Mouse (Mus musculus): ENCODE data around the gene Tbc1d2b. TPM values are rescaled to one million over a fixed set of nuclear protein-coding genes. Genes with fewer than 3 reads are reported as not detected.

Gene Tbc1d2b
- polyA plus RNA-seq, 2 experiments = 20.0 to 25.5 TPM

GRCm38 (mm10) chr9:90265322-90266039 is 5.1 kb downstream of the Tbc1d2b start:
- Histone ChIP-seq H3K4me1 (ENCODE audit: control insufficient read depth, insufficient read depth, low read length) (peaks cover 19% of the 10 kb centered on the region), H3K9ac (ENCODE audit: low read depth, low read length, severe bottlenecking) (no peak overlapping the region), H3K4me3 (replicated peaks; ENCODE audit: low read length) (no peak overlapping the region), H3K36me3 (ENCODE audit: control insufficient read depth, insufficient read depth, low read length) (0 out of 2 replicates have a peak, but pooled peaks cover 3% of the 10 kb centered on the region), H3K27ac (replicated peaks; ENCODE audit: low read depth, low read length) (no peak overlapping the region), H3K4me2 (replicated peaks; ENCODE audit: low read depth, low read length, severe bottlenecking) (no peak overlapping the region), H3K9me3 (ENCODE audit: control insufficient read depth, low read length) (no peaks in the 10 kb centered on the region), H3K27me3 (ENCODE audit: control insufficient read depth, insufficient read depth, low read length) (no peaks in the 10 kb centered on the region)
- DNase-seq (ENCODE audit: low spot score) (no peak), ATAC-seq (ENCODE audit: low FRiP score, low read depth) (no peak)
- TF ChIP-seq POLR2A (IDR thresholded peaks at IDR 0.05; ENCODE audit: borderline replicate concordance, extremely low read depth, insufficient read depth, insufficient read length) = no peak
- WGBS = 82% methylated on average over 5 of the region's 5 CpGs

GRCm38 (mm10) chr9:90263340-90263679 is 7.3 kb downstream of the Tbc1d2b start:
- Histone ChIP-seq H3K27ac (replicated peaks; ENCODE audit: low read depth, low read length) (no peak overlapping the region), H3K9me3 (ENCODE audit: control insufficient read depth, low read length) (no peaks in the 10 kb centered on the region), H3K4me3 (replicated peaks; ENCODE audit: low read length) (no peak overlapping the region), H3K4me1 (ENCODE audit: control insufficient read depth, insufficient read depth, low read length) (peaks cover 8% of the 10 kb centered on the region), H3K27me3 (ENCODE audit: control insufficient read depth, insufficient read depth, low read length) (no peaks in the 10 kb centered on the region), H3K4me2 (replicated peaks; ENCODE audit: low read depth, low read length, severe bottlenecking) (no peak overlapping the region), H3K9ac (ENCODE audit: low read depth, low read length, severe bottlenecking) (no peak overlapping the region), H3K36me3 (ENCODE audit: control insufficient read depth, insufficient read depth, low read length) (0 out of 2 replicates have a peak, but pooled peaks cover 3% of the 10 kb centered on the region)
- DNase-seq (ENCODE audit: low spot score) (no peak), ATAC-seq (ENCODE audit: low FRiP score, low read depth) (no peak)
- TF ChIP-seq POLR2A (IDR thresholded peaks at IDR 0.05; ENCODE audit: borderline replicate concordance, extremely low read depth, insufficient read depth, insufficient read length) = no peak
- 92% methylated on average over 4 of the region's 4 CpGs for WGBS

- WGBS = 90% methylated on average over 7 of the region's 7 CpGs
- DNase-seq (ENCODE audit: low spot score) = no peak
- peaks cover 8% of the 10 kb centered on the region for H3K4me1 ChIP-seq (ENCODE audit: control insufficient read depth, insufficient read depth, low read length)
These were observed 7.8 kb downstream of the Tbc1d2b start for GRCm38 (mm10) chr9:90262591-90263339.

DNA sequence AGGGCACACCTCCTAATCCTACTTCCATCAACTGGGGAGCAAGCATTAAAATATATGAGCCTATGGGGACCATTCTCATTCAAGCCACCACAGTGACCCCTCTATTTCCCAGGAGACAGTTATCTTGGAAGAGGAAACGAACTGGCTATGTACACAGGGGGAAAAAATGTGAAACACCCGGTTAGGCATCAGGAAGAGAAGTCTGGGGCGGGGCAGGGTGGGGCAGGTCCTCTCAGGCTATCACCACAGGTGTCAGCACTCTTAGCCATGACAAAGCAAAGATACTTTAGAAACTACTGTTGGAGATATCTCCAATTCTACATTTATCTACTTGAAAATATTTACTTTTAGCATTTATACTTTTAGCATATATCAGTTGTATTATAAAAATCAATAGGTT is 8.5 kb downstream of the Tbc1d2b start:
- TF ChIP-seq POLR2A (IDR thresholded peaks at IDR 0.05; ENCODE audit: borderline replicate concordance, extremely low read depth, insufficient read depth, insufficient read length) = no peak
- WGBS = 76% methylated on average over 3 of the region's 3 CpGs
- no peak for ATAC-seq (ENCODE audit: low FRiP score, low read depth)

More at GRCm38 (mm10) chr9:90262591-90263339, 7.8 kb downstream of the Tbc1d2b start:
- H3K4me3 ChIP-seq (replicated peaks; ENCODE audit: low read length) = no peak overlapping the region
- TF ChIP-seq POLR2A (IDR thresholded peaks at IDR 0.05; ENCODE audit: borderline replicate concordance, extremely low read depth, insufficient read depth, insufficient read length) = no peak
- H3K27me3 ChIP-seq (ENCODE audit: control insufficient read depth, insufficient read depth, low read length) = no peaks in the 10 kb centered on the region
- no peak overlapping the region for H3K27ac ChIP-seq (replicated peaks; ENCODE audit: low read depth, low read length)
- no peak overlapping the region for H3K4me2 ChIP-seq (replicated peaks; ENCODE audit: low read depth, low read length, severe bottlenecking)
- H3K9me3 ChIP-seq (ENCODE audit: control insufficient read depth, low read length) = no peaks in the 10 kb centered on the region
- H3K36me3 ChIP-seq (ENCODE audit: control insufficient read depth, insufficient read depth, low read length) = 0 out of 2 replicates have a peak, but pooled peaks cover 3% of the 10 kb centered on the region
- ATAC-seq (ENCODE audit: low FRiP score, low read depth) = no peak
- no peak overlapping the region for H3K9ac ChIP-seq (ENCODE audit: low read depth, low read length, severe bottlenecking)

DNA sequence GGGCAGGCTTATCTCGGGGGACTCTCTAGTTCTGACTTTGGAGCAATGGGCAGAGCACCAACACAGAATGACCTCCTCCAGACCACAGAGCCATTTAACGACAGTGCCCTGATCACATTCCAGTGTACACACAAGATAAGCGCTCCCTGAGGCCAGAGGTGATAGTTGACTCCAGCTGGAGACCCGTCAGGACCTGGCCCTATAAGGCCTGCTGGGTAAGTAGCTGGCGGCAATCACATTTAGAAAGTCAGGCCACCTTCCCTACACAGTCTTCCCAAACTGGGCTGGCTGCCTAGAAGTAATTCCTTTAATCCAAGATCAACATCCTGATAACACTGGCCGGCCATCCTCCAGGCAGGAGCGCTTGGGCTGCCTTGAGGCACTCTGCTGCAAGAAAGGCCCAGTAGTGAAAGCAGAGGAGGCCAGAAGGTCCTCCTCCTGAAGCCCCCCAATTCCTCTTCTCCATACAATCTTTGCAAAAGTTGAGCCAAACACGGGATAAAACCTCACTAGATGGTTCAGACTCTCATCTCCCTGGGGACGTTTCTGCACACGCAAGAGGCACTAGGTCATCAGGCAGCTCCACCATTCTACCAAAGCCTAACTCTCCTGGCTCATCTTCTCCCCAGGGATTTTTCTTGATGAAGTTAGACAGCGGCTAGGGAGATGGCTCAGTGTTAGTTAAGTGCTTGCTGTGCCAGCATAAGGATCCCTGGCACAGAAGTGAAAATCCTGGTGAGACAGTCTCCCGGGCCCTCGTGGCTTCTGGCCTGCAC is 9.8 kb downstream of the Tbc1d2b start:
- Histone ChIP-seq H3K4me2 (replicated peaks; ENCODE audit: low read depth, low read length, severe bottlenecking) (no peak overlapping the region), H3K9me3 (ENCODE audit: control insufficient read depth, low read length) (no peaks in the 10 kb centered on the region), H3K27ac (replicated peaks; ENCODE audit: low read depth, low read length) (no peak overlapping the region), H3K4me3 (replicated peaks; ENCODE audit: low read length) (no peak overlapping the region), H3K27me3 (ENCODE audit: control insufficient read depth, insufficient read depth, low read length) (no peaks in the 10 kb centered on the region), H3K4me1 (ENCODE audit: control insufficient read depth, insufficient read depth, low read length) (peaks cover 6% of the 10 kb centered on the region), H3K9ac (ENCODE audit: low read depth, low read length, severe bottlenecking) (no peak overlapping the region), H3K36me3 (ENCODE audit: control insufficient read depth, insufficient read depth, low read length) (0 out of 2 replicates have a peak, but pooled peaks cover 3% of the 10 kb centered on the region)
- 56% methylated on average over 13 of the region's 13 CpGs for WGBS
- peak; percentile 14 for DNase-seq (ENCODE audit: low spot score)
- TF ChIP-seq POLR2A (IDR thresholded peaks at IDR 0.05; ENCODE audit: borderline replicate concordance, extremely low read depth, insufficient read depth, insufficient read length) = no peak
- ATAC-seq (ENCODE audit: low FRiP score, low read depth) = peak; percentile 30; the same call in 1 of the 2 replicates

More for the DNA sequence above, 8.5 kb downstream of the Tbc1d2b start:
- Histone ChIP-seq H3K9ac (ENCODE audit: low read depth, low read length, severe bottlenecking) (no peak overlapping the region), H3K27ac (replicated peaks; ENCODE audit: low read depth, low read length) (no peak overlapping the region), H3K27me3 (ENCODE audit: control insufficient read depth, insufficient read depth, low read length) (no peaks in the 10 kb centered on the region), H3K9me3 (ENCODE audit: control insufficient read depth, low read length) (no peaks in the 10 kb centered on the region), H3K4me3 (replicated peaks; ENCODE audit: low read length) (no peak overlapping the region), H3K4me2 (replicated peaks; ENCODE audit: low read depth, low read length, severe bottlenecking) (no peak overlapping the region), H3K4me1 (ENCODE audit: control insufficient read depth, insufficient read depth, low read length) (peaks cover 8% of the 10 kb centered on the region), H3K36me3 (ENCODE audit: control insufficient read depth, insufficient read depth, low read length) (0 out of 2 replicates have a peak, but pooled peaks cover 3% of the 10 kb centered on the region)
- no peak for DNase-seq (ENCODE audit: low spot score)

All from limb, embryonic 14.5 days (tissue).